Mouse (Mus musculus): Measurements from ENCODE around the gene Gmppa.

Gene Gmppa

GRCm38 (mm10) chr1:75487040-75487404, 51.3 kb downstream of the Gmppa start:
- DNase-seq (ENCODE audit: low read depth, low spot score): no peak

GRCm38 (mm10) chr1:75487405-75488161, 51.9 kb downstream of the Gmppa start:
- no peak for DNase-seq (ENCODE audit: low read depth, low spot score)

GRCm38 (mm10) chr1:75490785-75491551, 55.2 kb downstream of the Gmppa start:
- no peak for DNase-seq (ENCODE audit: low read depth, low spot score)

GRCm38 (mm10) chr1:75492579-75493170, 56.9 kb downstream of the Gmppa start:
- DNase-seq (ENCODE audit: low read depth, low spot score): no peak
